Mouse (Mus musculus) heart, embryonic 11.5 days (tissue): ENCODE results near the gene Gas2l2. TPM values are rescaled to one million over a fixed set of nuclear protein-coding genes. Genes with fewer than 3 reads are reported as not detected.

Source experiments
- ATAC-seq: fragments of 200-750 bp; cut with Nextera tagmentation; replicated peaks from 2 replicates; pipeline ENCODE4 v1.8.0; 2017; ENCODE audit warnings: moderate library complexity; ENCODE audit not compliant: insufficient number of reproducible peaks, low FRiP score, low TSS enrichment
- H3K27ac ChIP-seq: fragments of 300-500 bp; sonication (generic); 2 replicates; pipeline ENCODE4 v1.5.1; 2014; ENCODE audit warnings: mild to moderate bottlenecking, low read depth, low read length
- H3K27me3 ChIP-seq: fragments of 300-500 bp; sonication (generic); 2 replicates; pipeline ENCODE4 v1.6.1; 2014; ENCODE audit warnings: mild to moderate bottlenecking, low read length, mixed read lengths; ENCODE audit not compliant: control insufficient read depth, insufficient read depth
- H3K36me3 ChIP-seq: fragments of 300-500 bp; sonication (generic); 2 replicates; pipeline ENCODE4 v1.6.1; 2014; ENCODE audit warnings: mild to moderate bottlenecking, low read length, moderate library complexity, mixed read lengths; ENCODE audit not compliant: control insufficient read depth, insufficient read depth
- H3K4me1 ChIP-seq: fragments of 300-500 bp; sonication (generic); 2 replicates; pipeline ENCODE4 v1.6.1; 2014; ENCODE audit warnings: low read length; ENCODE audit not compliant: control insufficient read depth, insufficient read depth
- H3K4me2 ChIP-seq: fragments of 300-500 bp; sonication (generic); 2 replicates; pipeline ENCODE4 v1.6.1; 2014; ENCODE audit warnings: mild to moderate bottlenecking, moderate library complexity
- H3K4me3 ChIP-seq: fragments of 300-500 bp; sonication (generic); 2 replicates; pipeline ENCODE4 v1.5.1; 2014; ENCODE audit warnings: low read depth, low read length
- H3K9ac ChIP-seq: fragments of 300-500 bp; sonication (generic); 2 replicates; pipeline ENCODE4 v1.6.1; 2014; ENCODE audit warnings: mild to moderate bottlenecking, low read depth, low read length, moderate library complexity
- H3K9me3 ChIP-seq: fragments of 300-500 bp; sonication (generic); replicated peaks from 2 replicates; pipeline ENCODE4 v1.6.1; 2016; ENCODE audit warnings: low read length; ENCODE audit not compliant: control insufficient read depth
- WGBS: fragments of 180-500 bp; shearing (Covaris S2); extraction: QIAGEN DNeasy Blood & Tissue Kit; methylation state at CpG from one replicate; pipeline ENCODE4 v1.1.7; 2014; ENCODE audit not compliant: insufficient replicate concordance; 5-methylcytosine and 5-hydroxymethylcytosine counted together
- polyA plus RNA-seq: library from polyadenylated mRNA; unstranded; fragments of >200 nt; fragmentation: Nextera tagmentation; extraction: Ambion mirVana; gene quantifications from 2 replicates; pipeline ENCODE4 v1.2.1, GENCODE M21; 2014

Gene Gas2l2
- polyA plus RNA-seq, 1 experiment from 2014 or later: 0.10 TPM

- H3K36me3 ChIP-seq: peaks cover 6% of the 10 kb centered on the region; the same call in 1 of the 2 replicates
- H3K4me3 ChIP-seq: no peak overlapping the region
- no peaks in the 10 kb centered on the region for H3K9me3 ChIP-seq
- H3K4me2 ChIP-seq: no peak overlapping the region
- no peak for ATAC-seq
- no peak overlapping the region for H3K27ac ChIP-seq
- H3K27me3 ChIP-seq: no peaks in the 10 kb centered on the region
- peaks cover 17% of the 10 kb centered on the region for H3K4me1 ChIP-seq
- H3K9ac ChIP-seq: no peak overlapping the region
- 82% methylated on average over 7 of the region's 7 CpGs for WGBS
Measured at GRCm38 (mm10) chr11:83397626-83398025, 31.6 kb downstream of the Gas2l2 start.

GRCm38 (mm10) chr11:83394802-83395439, 34.3 kb downstream of the Gas2l2 start:
- Histone ChIP-seq H3K27ac (peak overlapping the region; percentile 73; the same call in 1 of the 2 replicates), H3K4me2 (peak overlapping the region; percentile 31; the same call in 1 of the 2 replicates), H3K4me3 (no peak overlapping the region), H3K4me1 (peaks cover 28% of the 10 kb centered on the region), H3K27me3 (no peaks in the 10 kb centered on the region), H3K9ac (no peak overlapping the region), H3K36me3 (peaks cover 6% of the 10 kb centered on the region; the same call in 1 of the 2 replicates), H3K9me3 (no peaks in the 10 kb centered on the region)
- WGBS: 46% methylated on average over 6 of the region's 6 CpGs
- no peak for ATAC-seq

- H3K27ac ChIP-seq: peak overlapping the region; percentile 92
- no peaks in the 10 kb centered on the region for H3K9me3 ChIP-seq
- no peaks in the 10 kb centered on the region for H3K36me3 ChIP-seq
- 0 out of 2 replicates have a peak overlapping the region, but pooled peaks have one; percentile 16 for H3K9ac ChIP-seq
- H3K4me3 ChIP-seq: no peak overlapping the region
- WGBS: 54% methylated on average over 4 of the region's 4 CpGs
- ATAC-seq: no peak
- H3K27me3 ChIP-seq: no peaks in the 10 kb centered on the region
- peaks cover 28% of the 10 kb centered on the region for H3K4me1 ChIP-seq
- peak overlapping the region; percentile 45 for H3K4me2 ChIP-seq
Measured at GRCm38 (mm10) chr11:83393062-83393461, 36.2 kb downstream of the Gas2l2 start.

- WGBS: 87% methylated on average over 1 of the region's 1 CpGs
- no peaks in the 10 kb centered on the region; the same call in 1 of the 2 replicates for H3K4me1 ChIP-seq
Measured at GRCm38 (mm10) chr11:83383532-83383887, 45.7 kb downstream of the Gas2l2 start.

GRCm38 (mm10) chr11:83382876-83383531, 46.3 kb downstream of the Gas2l2 start:
- Histone ChIP-seq H3K27ac (no peak overlapping the region), H3K4me3 (no peak overlapping the region), H3K4me1 (no peaks in the 10 kb centered on the region; the same call in 1 of the 2 replicates), H3K36me3 (no peaks in the 10 kb centered on the region), H3K9ac (no peak overlapping the region), H3K9me3 (no peaks in the 10 kb centered on the region), H3K4me2 (no peak overlapping the region), H3K27me3 (no peaks in the 10 kb centered on the region)
- no peak for ATAC-seq
- 76% methylated on average over 9 of the region's 9 CpGs for WGBS

More at GRCm38 (mm10) chr11:83383532-83383887, 45.7 kb downstream of the Gas2l2 start:
- H3K27ac ChIP-seq: no peak overlapping the region
- no peaks in the 10 kb centered on the region for H3K36me3 ChIP-seq
- no peaks in the 10 kb centered on the region for H3K9me3 ChIP-seq
- no peak overlapping the region for H3K9ac ChIP-seq
- no peak for ATAC-seq
- no peaks in the 10 kb centered on the region for H3K27me3 ChIP-seq
- no peak overlapping the region for H3K4me3 ChIP-seq
- H3K4me2 ChIP-seq: no peak overlapping the region

- Histone ChIP-seq H3K9me3 (no peaks in the 10 kb centered on the region), H3K27ac (no peak overlapping the region), H3K4me2 (no peak overlapping the region), H3K9ac (no peak overlapping the region), H3K27me3 (no peaks in the 10 kb centered on the region), H3K36me3 (no peaks in the 10 kb centered on the region), H3K4me3 (no peak overlapping the region), H3K4me1 (no peaks in the 10 kb centered on the region; the same call in 1 of the 2 replicates)
- ATAC-seq: no peak
- 52% methylated on average over 7 of the region's 7 CpGs for WGBS
Measured at GRCm38 (mm10) chr11:83379745-83380341, 49.4 kb downstream of the Gas2l2 start.

Other genes starting within 250 kb of the Gas2l2 start
- 1.4 and 1.5 TPM in 2 replicates for gene Slfn3, start 238.1 kb downstream of the Gas2l2 start, polyA plus RNA-seq
- gene Slfn14, start 142.7 kb downstream of the Gas2l2 start, polyA plus RNA-seq: 3.1 and 3.9 TPM in 2 replicates
- gene Ap2b1, start 130.4 kb downstream of the Gas2l2 start, polyA plus RNA-seq: 51.5 and 66.1 TPM in 2 replicates
- gene Pex12, start 126.9 kb downstream of the Gas2l2 start, polyA plus RNA-seq: 9.6 and 9.7 TPM in 2 replicates
- gene Rasl10b, start 20.3 kb downstream of the Gas2l2 start, polyA plus RNA-seq: 4.4 and 5.3 TPM in 2 replicates
- 2.1 and 2.3 TPM in 2 replicates for gene 1700020L24Rik, start 8.2 kb upstream of the Gas2l2 start, polyA plus RNA-seq
- 3.3 and 5.6 TPM in 2 replicates for gene Mmp28, start 33.6 kb upstream of the Gas2l2 start, polyA plus RNA-seq
- 6.0 and 15.1 TPM in 2 replicates for gene Taf15, start 43.6 kb upstream of the Gas2l2 start, polyA plus RNA-seq
- not detected in 2 replicates for gene Heatr9, start 92.7 kb upstream of the Gas2l2 start, polyA plus RNA-seq
- gene Ccl5, start 101.1 kb upstream of the Gas2l2 start, polyA plus RNA-seq: 0.35 TPM in 1 of 2 replicates, not detected in the other
- 0.48 and 1.2 TPM in 2 replicates for gene Ccl9, start 149.2 kb upstream of the Gas2l2 start, polyA plus RNA-seq
- 0.65 and 0.97 TPM in 2 replicates for gene Ccl6, start 163.6 kb upstream of the Gas2l2 start, polyA plus RNA-seq
- gene Rpl9-ps1, start 216.2 kb upstream of the Gas2l2 start, polyA plus RNA-seq: not detected in 2 replicates
- gene Ccl3, start 219.9 kb upstream of the Gas2l2 start, polyA plus RNA-seq: 1.4 and 1.5 TPM in 2 replicates
- 0.26 TPM in 1 of 2 replicates, not detected in the other for gene Ccl4, start 233.1 kb upstream of the Gas2l2 start, polyA plus RNA-seq